Mouse (Mus musculus) embryonic stem cell, embryonic (primary cell): ENCODE measurements around the gene Gfra1.

Experiments
- CTCF ChIA-PET, 4 experiments: fragments of 300-600 bp in 2 of 4; fragments of 350-600 bp in 2 of 4; sonication (Branson Sonifier 250); formaldehyde crosslinking; loops; one replicate each; lab custom pipeline; 2022; ENCODE audit warnings: inconsistent platforms in 2 of 4; lab: Charles Lee
- POLR2A ChIA-PET, 4 experiments: fragments of 300-600 bp in 2 of 4; fragments of 350-600 bp in 2 of 4; sonication (Branson Sonifier 250); formaldehyde crosslinking; loops; one replicate each; lab custom pipeline; 2022; ENCODE audit warnings: antibody characterized with exemption in 4 of 4, inconsistent platforms in 1 of 4; lab: Charles Lee

The Gfra1 gene

GRCm38 (mm10) chr19:58251095-58251494 is 204.6 kb downstream of the Gfra1 start:
- ChIA-PET CTCF (no interaction called here), POLR2A (no interaction called here)

DNA sequence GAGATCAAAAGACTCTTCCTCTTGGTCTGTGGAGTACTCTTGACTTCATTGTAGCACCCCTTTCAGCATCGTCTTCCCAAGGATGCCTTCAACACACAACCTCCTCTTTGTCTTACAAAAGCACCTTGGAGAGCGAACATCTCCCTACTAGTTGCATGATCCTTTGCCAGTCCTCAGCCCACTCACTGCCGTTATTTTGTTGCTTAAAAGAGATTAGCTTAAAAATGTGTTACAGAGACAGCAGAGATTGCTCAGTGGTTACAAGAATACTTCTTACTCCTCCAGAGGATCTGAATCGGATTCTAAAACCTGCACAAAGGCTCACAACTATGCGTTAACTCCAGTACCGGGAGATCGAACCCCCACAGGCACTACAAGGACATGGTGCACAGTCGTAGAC is 205.5 kb downstream of the Gfra1 start:
- POLR2A ChIA-PET, result no interaction called here
- CTCF ChIA-PET, result no interaction called here

- POLR2A ChIA-PET, result no interaction called here
- CTCF ChIA-PET, result no interaction called here
Measured at GRCm38 (mm10) chr19:58244148-58244547, 211.6 kb downstream of the Gfra1 start.

DNA sequence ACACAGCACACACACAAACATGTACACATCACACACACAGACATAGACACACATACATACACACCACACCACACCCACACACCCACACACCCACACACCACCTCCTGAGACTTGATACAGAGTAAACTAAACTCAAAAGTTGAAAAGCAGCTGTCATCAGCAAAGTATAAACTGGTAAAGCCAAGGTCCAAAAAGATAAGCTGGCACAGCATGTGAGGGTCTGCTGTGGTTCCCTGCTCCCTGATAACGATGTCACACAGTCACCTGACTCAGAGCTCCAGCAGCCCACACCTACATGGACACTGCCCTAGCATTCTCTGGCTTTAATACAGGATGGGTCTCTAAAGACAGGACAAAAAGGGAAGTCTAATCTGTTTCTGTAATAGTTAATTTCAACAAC is 212.1 kb downstream of the Gfra1 start:
- POLR2A ChIA-PET, result no interaction called here
- CTCF ChIA-PET, result no interaction called here

DNA sequence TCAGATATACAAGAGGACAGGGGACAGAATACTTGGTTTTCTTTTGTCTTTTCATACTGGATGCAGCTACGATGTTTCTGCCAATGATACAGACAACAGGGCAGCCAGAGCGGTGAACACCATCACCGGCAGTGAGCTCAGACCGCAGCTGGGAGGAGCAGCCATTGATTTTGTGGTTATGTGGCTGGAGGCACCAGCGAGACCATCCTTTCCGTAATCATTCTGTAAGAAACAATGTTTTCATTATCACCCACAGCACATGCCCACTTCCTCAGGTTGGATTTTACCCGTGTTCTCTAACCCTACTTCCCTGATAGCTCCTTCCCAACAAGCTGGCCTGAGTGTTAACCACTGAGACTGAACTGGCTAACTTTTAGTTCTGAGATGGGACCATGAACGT is 217.4 kb downstream of the Gfra1 start:
- CTCF ChIA-PET, result interaction anchor here in 1 of 4 experiments (0.6 kb wide), 1 partner anchor 348 kb away, joined by 5 read pairs; no protein-coding TSS in a partner anchor
- POLR2A ChIA-PET, result no interaction called here

DNA sequence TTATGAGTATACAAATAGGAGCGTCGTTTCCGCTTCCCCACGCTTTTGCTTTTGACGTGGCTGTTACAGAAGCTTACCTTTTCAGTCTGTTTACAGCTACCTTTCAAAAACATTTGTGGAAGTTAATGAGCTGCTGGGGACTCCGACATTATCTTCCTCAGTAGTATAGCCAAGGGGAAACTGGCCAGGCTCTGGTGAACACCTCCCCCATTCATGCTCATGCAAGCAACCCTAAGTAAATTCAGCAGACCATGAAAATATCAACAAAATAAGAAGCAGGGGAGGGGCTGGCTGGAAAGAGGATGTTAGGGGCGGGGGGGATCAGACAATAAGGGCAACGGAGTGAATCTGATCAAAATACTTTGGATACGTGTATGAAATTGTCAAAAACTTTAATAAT is 228.0 kb downstream of the Gfra1 start:
- ChIA-PET CTCF (interaction anchor here in 1 of 4 experiments (0.6 kb wide), 1 partner anchor 259 kb away, joined by 3 read pairs; no protein-coding TSS in a partner anchor), POLR2A (interaction anchor here in 1 of 4 experiments (0.7 kb wide), 1 partner anchor 14 kb away, joined by 3 read pairs; no protein-coding TSS in a partner anchor)

DNA sequence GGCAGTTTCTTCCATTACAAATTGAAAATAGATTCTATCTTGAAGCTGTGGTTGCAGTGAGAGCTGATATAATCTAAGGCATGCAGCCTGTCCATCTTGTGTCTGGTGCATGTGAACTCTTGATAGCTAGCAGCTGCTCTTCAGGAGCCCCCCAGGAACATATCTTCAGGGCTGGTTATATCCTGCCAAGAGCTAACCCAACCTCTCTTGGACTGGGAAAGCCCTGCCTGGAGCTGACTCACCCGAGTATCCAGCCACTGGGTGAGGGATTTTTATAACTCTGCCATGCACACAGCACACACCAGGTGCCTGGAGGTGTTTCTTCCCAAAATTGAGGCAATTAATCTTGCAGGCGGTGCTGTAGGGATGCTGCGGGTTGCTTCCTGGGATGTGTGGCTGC is 228.8 kb downstream of the Gfra1 start:
- CTCF ChIA-PET, result no interaction called here
- POLR2A ChIA-PET, result no interaction called here

- CTCF ChIA-PET, result interaction anchor here in 2 of 4 experiments (0.6 to 1.0 kb wide), 2 partner anchors 11 to 26 kb away, joined by 3 read pairs; no protein-coding TSS in a partner anchor
- POLR2A ChIA-PET, result no interaction called here
Measured at GRCm38 (mm10) chr19:58220061-58220831, 235.5 kb downstream of the Gfra1 start.

- ChIA-PET POLR2A (no interaction called here), CTCF (no interaction called here)
Measured at GRCm38 (mm10) chr19:58217591-58217990, 238.1 kb downstream of the Gfra1 start.

DNA sequence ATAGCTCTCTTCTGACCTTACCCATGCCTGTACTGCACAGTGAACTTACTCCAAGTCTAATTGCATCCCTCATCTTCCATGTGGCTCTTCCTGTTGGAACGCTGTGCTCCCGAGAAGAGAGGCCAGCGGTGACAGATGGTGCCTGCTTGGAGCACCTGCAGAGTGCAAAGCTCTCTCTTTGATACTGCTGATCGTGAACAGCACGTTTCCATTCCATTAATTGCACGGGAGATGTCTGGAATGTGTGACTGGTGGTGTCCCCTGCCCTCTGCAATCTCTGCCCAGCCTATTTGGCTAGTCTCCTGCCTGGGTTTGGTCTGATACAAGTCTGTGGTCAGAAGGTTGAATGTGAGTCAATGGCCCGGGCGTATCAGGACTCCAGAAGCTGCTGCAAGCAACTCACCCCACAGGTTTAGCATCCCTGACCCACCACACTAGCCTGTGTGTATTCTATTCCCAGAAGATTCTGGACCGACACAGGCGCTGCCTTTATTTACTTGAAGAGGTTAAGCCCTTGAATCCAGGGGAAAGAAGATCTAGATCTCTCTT is 249.1 kb downstream of the Gfra1 start:
- ChIA-PET CTCF (no interaction called here), POLR2A (interaction anchor here in 1 of 4 experiments (1.2 kb wide), 1 partner anchor 13 kb away, joined by 3 read pairs; no protein-coding TSS in a partner anchor)

DNA sequence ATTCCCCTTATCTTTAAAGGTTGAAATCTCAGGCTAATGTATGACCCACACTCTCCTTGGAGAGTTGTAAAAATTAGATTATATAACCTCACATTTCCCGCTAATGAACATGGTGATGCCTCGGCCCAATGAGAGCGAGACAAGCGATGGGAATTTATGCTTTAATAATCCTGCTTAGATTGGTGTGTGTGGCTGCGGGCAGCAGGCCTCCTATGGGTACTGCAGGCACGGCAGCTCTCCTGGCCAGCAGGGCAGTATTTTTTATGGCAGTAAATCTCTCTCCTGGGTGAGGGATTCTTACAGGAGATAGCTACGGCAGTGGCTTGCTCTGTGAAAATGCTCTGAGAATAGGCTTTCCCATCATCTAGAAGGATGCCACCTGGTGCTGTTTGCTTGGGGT is 250.2 kb downstream of the Gfra1 start:
- ChIA-PET CTCF (no interaction called here), POLR2A (interaction anchor here in 1 of 4 experiments (1.2 kb wide), 1 partner anchor 11 kb away, joined by 3 read pairs; no protein-coding TSS in a partner anchor)

- POLR2A ChIA-PET, result no interaction called here
- CTCF ChIA-PET, result no interaction called here
Measured at GRCm38 (mm10) chr19:58202627-58203026, 253.1 kb downstream of the Gfra1 start.

- CTCF ChIA-PET, result interaction anchor here in 1 of 4 experiments (0.6 kb wide), 1 partner anchor 397 kb away, joined by 3 read pairs; no protein-coding TSS in a partner anchor
- POLR2A ChIA-PET, result no interaction called here
Measured at GRCm38 (mm10) chr19:58199679-58200078, 256.0 kb downstream of the Gfra1 start.

DNA sequence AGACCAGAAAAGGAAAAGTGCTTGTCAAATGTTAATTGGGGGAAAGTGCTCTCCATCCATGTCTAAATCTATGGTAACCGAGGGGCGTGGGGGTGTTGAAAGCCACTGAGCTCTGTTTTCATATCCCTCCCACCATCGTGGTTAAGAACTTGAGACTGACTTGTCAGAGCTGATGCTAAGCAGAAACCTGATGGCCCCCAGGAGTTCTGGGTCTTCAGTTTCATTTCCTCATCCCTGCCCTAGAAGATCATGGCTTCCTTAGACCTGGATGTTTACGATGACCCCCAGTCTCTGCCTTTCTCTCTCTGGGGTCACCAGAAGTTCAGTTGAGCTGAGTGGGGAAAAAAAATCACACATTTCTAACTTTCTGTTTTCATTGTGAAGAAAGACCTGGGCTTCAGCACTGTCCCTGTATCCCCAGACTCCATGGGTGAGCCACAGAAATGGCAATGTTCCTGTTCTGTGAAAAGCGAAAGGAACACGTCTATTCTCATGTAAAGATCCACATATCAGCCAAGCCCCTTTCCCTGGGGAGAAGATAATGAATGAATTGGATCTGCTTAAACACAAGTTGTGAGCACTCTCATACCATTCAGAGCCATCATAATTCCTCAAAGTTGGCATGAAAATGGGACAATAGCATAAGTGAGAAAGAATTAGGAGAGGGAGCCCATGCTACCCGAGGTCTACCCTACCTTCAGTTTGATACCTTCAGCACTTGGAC is 261.8 kb downstream of the Gfra1 start:
- ChIA-PET POLR2A (interaction anchor here in 2 of 4 experiments (0.7 to 0.8 kb wide), 2 partner anchors 12 to 86 kb away, joined by 3 read pairs; no protein-coding TSS in a partner anchor), CTCF (interaction anchor here in 2 of 4 experiments (0.6 to 1.0 kb wide), 2 partner anchors 26 to 120 kb away, joined by 3 read pairs; no protein-coding TSS in a partner anchor)

GRCm38 (mm10) chr19:58190947-58191346 is 264.8 kb downstream of the Gfra1 start:
- CTCF ChIA-PET, result no interaction called here

GRCm38 (mm10) chr19:58186558-58186957 is 269.2 kb downstream of the Gfra1 start:
- CTCF ChIA-PET, result no interaction called here
- POLR2A ChIA-PET, result interaction anchor here in 1 of 4 experiments (0.6 kb wide), 1 partner anchor 637 kb away, joined by 5 read pairs; no protein-coding TSS in a partner anchor

More at GRCm38 (mm10) chr19:58190947-58191346, 264.8 kb downstream of the Gfra1 start:
- POLR2A ChIA-PET, result no interaction called here
